Mouse (Mus musculus): ENCODE data around the gene Olfr311. TPM values are rescaled to one million over a fixed set of nuclear protein-coding genes. Genes with fewer than 3 reads are reported as not detected.

Gene Olfr311
- polyA plus RNA-seq, 1 experiment: not detected

DNA sequence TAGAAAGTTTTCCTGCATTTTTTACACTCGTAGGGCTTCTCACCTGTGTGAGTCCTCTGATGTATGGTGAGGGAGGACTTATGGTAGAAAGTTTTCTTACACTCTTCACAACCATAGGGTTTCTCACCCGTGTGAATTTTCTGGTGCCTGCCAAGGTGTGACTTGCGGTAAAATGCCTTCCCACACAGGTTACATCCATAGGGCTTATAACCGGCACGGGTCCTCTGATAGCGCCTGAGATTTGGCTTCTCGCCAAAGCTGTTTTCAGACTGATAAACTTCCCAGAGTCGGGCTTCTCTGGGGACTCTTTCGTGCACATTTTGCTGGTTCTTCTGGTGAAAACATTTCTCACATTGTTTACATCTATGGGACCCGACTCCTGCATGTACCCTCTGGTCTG, 51.5 kb downstream of the Olfr311 start:
- no peak for TF ChIP-seq CTCF (IDR thresholded peaks at IDR 0.05; ENCODE audit: borderline replicate concordance, extremely low read depth, insufficient read depth, insufficient read length)
- TF ChIP-seq POLR2A (IDR thresholded peaks at IDR 0.05; ENCODE audit: borderline replicate concordance, extremely low read depth, insufficient read depth, insufficient read length, poor library complexity, severe bottlenecking): no peak
- DNase-seq (ENCODE audit: low read depth): no peak

Other genes with a start within 250 kb of the Olfr311 start
- 0.10 TPM in 1 of 2 replicates, not detected in the other for gene Olfr324, start 244.1 kb upstream of the Olfr311 start, polyA plus RNA-seq (2012; rRNA removed)
- not detected in 2 replicates for gene 2210407C18Rik, start 223.2 kb upstream of the Olfr311 start, polyA plus RNA-seq (2012; rRNA removed)
- gene Olfr323, start 208.8 kb upstream of the Olfr311 start, polyA plus RNA-seq (2012; rRNA removed): not detected in 2 replicates
- 0.11 TPM in 1 of 2 replicates, not detected in the other for gene Trim58, start 198.8 kb upstream of the Olfr311 start, polyA plus RNA-seq (2012; rRNA removed)
- gene Olfr322, start 180.5 kb upstream of the Olfr311 start, polyA plus RNA-seq (2012; rRNA removed): not detected in 2 replicates
- gene Olfr320, start 158.2 kb upstream of the Olfr311 start, polyA plus RNA-seq (2012; rRNA removed): not detected in 2 replicates
- gene Olfr319, start 140.1 kb upstream of the Olfr311 start, polyA plus RNA-seq (2012; rRNA removed): 0.10 TPM in 1 of 2 replicates, not detected in the other
- not detected in 2 replicates for gene Olfr318, start 115.2 kb upstream of the Olfr311 start, polyA plus RNA-seq (2012; rRNA removed)
- 0.20 and 0.27 TPM in 2 replicates for gene Olfr317, start 100.0 kb upstream of the Olfr311 start, polyA plus RNA-seq (2012; rRNA removed)
- not detected in 2 replicates for gene Olfr316, start 86.5 kb upstream of the Olfr311 start, polyA plus RNA-seq (2012; rRNA removed)
- gene Olfr315, start 66.1 kb upstream of the Olfr311 start, polyA plus RNA-seq (2012; rRNA removed): not detected in 2 replicates
- gene Olfr314, start 56.3 kb upstream of the Olfr311 start, polyA plus RNA-seq (2012; rRNA removed): not detected in 2 replicates
- gene Fam183b, start 37.3 kb upstream of the Olfr311 start, polyA plus RNA-seq (2012; rRNA removed): 1.1 and 2.4 TPM in 2 replicates
- not detected in 2 replicates for gene Olfr313, start 24.3 kb upstream of the Olfr311 start, polyA plus RNA-seq (2012; rRNA removed)
- not detected in 2 replicates for gene Olfr312, start 10.0 kb upstream of the Olfr311 start, polyA plus RNA-seq (2012; rRNA removed)
- 22.2 and 28.2 TPM in 2 replicates for gene Gm12258, start 7.9 kb downstream of the Olfr311 start, polyA plus RNA-seq (2012; rRNA removed)
- 8.7 and 10.0 TPM in 2 replicates for gene 2810021J22Rik, start 28.0 kb downstream of the Olfr311 start, polyA plus RNA-seq (2012; rRNA removed)
- gene Zfp39, start 65.0 kb downstream of the Olfr311 start, polyA plus RNA-seq (2012; rRNA removed): 4.2 and 6.0 TPM in 2 replicates
- gene Btnl10, start 78.7 kb downstream of the Olfr311 start, polyA plus RNA-seq (2012; rRNA removed): 0.01 and 0.04 TPM in 2 replicates
- 664 and 715 TPM in 2 replicates for gene Rnf187, start 99.7 kb downstream of the Olfr311 start, polyA plus RNA-seq (2012; rRNA removed)
- 726 and 1,077 TPM in 2 replicates for gene Hist3h2ba, start 109.7 kb downstream of the Olfr311 start, polyA plus RNA-seq (2012; rRNA removed)
- gene Hist3h2a, start 115.4 kb downstream of the Olfr311 start, polyA plus RNA-seq (2012; rRNA removed): 120 and 164 TPM in 2 replicates
- 2.1 and 2.2 TPM in 2 replicates for gene Trim17, start 115.4 kb downstream of the Olfr311 start, polyA plus RNA-seq (2012; rRNA removed)
- 25.8 and 30.6 TPM in 2 replicates for gene Trim11, start 138.8 kb downstream of the Olfr311 start, polyA plus RNA-seq (2012; rRNA removed)